Mouse (Mus musculus) layer of hippocampus, adult 8-10 months (tissue): ENCODE data around the gene Map2k7. TPM values are rescaled to one million over a fixed set of nuclear protein-coding genes. Genes with fewer than 3 reads are reported as not detected.

Source experiments
- DNase-seq, 2 experiments: peaks; one replicate each; pipeline ENCODE4 v3.0.0; 2022; ENCODE audit warnings: low spot score in 2 of 2
- total RNA-seq, 4 experiments: library from RNA; stranded (reverse); gene quantifications; 2 replicates each; pipeline ENCODE4 v1.2.4; 2022

Gene Map2k7
- total RNA-seq = 100 to 1,000 TPM in 3 of 4 experiments, 10 to 100 TPM in 1; 99.3 to 117 (median 110) TPM

DNA sequence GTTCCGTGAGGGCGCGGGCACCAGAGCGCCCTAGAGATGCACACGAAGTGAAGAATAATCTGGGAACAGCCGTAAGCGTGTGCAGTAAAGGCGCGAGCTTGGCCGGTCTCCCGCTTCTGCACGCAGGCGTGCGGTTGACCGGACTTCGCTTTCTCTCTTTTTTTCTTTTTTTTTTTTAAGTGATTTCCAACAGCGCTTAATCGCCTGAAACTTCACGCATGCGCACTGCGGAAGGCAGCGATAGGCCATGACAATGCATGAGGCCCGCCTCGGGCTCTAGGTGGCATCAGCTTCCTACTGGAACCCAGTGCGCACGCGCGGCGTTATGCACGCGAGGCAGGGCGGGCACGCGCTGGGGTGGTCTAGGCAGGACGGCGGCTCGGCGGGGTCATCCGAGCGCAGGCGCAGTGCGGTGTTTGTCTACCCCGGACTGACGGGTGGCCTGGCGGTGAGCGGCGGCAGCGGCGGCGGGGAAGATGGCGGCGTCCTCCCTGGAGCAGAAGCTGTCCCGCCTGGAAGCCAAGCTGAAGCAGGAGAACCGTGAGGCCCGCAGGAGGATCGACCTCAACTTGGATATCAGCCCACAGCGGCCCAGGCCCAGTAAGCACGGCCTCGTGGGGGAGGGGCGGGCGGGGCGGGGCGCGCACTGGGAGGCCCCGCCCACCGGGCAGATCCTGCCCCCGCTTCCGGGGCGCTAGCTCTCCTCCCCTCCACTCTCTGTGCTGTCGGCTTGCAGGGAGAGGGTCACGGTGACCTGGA is at the start of gene Map2k7, which contains the start of gene Gm49320:
TSS of gene Map2k7 (plus strand) at position 307 of the 759 bp plus-strand sequence.
TSS of gene Gm49320 (plus strand) at position 432 of the 759 bp plus-strand sequence.
- peak; percentile 100 for DNase-seq

DNA sequence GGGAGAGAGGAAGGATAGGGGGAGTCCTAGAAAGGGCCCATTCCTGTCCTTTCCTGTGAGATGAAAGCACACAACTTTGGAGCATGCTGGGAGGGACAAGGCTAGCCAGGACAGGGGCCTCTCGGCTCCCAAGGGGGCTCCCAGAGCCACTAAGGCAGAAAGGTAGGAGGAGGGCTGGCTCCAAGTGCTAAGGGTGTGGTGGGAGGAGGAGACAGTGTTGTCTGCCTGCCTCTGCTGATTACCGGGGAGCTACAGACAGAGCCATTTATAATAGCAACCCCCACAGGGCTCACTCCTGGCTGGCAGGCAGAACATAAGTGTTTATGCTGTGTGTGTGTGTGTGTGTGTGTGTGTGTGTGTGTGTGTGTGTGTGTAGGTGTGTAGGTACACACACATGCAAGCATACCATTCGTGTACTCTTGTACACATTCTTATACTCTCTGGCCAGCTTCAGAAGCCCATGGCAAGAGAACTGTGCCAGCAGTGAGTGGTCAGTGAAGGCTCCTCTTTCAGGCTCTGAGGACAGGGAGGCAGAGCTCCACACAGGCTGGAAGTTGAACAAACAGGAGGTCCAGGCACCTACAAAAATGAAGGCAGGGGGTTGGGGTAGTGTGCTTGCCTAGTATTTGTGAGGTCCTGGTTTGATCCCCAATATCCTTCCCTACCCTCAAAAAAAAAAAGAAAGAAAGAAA is 49.4 kb upstream of the Map2k7 start:
- no peak for DNase-seq

DNA sequence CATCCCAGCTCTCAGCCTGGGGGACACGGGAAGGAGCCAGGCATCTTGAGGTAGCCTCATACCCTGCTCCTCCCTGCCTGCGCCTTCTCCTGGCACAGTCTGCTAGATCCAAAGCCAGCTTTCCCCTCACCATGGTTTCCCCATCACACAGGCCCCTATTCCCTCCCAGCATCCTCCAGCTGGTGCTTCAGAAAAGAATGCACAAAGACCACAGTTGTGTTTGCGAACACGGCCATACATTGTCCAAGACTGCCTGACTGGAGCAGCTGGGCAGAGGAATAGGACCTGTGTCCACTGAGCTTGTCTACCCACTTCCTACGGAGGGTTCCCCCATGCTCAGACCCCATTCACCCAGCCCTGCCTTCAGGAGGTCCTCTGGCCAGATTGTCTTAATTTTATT is 46.2 kb upstream of the Map2k7 start:
- peak; percentile 64 to 73 for DNase-seq

DNA sequence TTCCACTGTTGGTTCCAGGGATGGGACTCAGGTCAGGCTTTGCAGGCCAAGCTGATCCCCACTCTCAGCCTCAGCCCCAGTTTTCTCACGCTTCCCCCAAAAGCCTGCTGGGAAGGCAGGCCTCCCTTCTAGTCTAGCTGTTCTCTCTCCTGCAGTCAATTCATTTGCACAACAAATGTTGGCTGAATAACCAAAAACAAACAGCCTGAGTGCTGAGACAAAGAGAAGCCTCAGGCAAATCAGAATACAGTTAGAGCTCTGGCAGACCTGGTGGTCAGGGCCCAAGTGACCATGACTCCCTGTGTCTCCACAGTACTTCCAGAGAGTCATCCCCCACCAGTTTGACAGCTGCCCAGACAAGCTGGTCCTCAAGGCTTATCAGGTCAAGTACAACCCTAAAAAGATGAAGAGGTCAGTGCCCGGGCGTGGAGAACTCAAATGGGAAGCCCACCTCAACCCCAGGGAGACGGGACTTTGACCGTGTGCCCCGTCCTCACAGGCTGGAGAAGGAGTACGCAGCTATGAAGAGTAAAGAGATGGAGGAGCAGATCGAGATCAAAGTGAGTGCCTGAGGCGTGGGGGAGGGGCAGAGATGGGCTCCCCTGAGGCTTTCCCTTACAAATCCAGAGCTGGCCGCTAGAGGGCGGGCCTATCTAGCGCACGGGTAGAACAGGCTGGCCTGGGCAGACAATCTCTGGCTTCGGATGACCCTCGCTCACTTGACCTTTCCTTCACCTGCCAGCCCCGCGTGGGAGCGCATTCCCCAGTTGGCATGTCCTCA is 45.5 kb upstream of the Map2k7 start:
- peak; percentile 85 to 93 for DNase-seq

DNA sequence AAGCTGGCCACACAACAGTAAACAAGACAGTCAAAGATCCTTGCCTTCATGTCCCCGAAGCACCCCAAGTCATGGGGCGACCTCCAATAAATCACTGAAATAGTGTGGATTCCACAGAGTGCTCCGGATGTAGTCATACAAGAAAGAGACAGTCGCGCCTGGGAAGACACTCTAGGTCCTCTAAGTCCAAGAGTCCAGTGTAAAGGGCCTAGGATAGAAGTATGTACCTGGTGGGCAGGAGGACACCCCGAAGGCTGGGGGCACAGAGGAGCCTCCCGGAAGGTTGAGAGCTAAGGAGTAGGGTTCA is 45.0 kb upstream of the Map2k7 start:
- DNase-seq = no peak

DNA sequence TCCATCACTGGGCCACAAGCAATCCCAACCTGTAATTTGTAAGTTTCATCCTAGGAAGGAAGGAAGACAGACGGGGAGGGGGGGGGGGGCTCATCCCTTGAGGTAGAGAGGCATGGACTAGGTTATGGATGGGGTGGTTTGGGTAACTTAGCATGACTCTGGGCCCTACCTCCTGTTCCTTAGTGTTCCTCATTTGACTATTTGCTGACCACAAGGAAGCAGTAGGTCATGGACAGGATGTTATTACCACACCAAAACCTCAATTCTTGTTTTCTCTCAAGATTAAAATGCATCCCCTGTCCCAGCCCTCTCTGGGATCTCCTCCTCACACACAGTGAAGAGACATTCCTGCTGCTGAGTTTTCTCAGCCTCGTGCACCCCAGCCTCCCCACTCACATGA is 37.2 kb upstream of the Map2k7 start:
- no peak for DNase-seq

DNA sequence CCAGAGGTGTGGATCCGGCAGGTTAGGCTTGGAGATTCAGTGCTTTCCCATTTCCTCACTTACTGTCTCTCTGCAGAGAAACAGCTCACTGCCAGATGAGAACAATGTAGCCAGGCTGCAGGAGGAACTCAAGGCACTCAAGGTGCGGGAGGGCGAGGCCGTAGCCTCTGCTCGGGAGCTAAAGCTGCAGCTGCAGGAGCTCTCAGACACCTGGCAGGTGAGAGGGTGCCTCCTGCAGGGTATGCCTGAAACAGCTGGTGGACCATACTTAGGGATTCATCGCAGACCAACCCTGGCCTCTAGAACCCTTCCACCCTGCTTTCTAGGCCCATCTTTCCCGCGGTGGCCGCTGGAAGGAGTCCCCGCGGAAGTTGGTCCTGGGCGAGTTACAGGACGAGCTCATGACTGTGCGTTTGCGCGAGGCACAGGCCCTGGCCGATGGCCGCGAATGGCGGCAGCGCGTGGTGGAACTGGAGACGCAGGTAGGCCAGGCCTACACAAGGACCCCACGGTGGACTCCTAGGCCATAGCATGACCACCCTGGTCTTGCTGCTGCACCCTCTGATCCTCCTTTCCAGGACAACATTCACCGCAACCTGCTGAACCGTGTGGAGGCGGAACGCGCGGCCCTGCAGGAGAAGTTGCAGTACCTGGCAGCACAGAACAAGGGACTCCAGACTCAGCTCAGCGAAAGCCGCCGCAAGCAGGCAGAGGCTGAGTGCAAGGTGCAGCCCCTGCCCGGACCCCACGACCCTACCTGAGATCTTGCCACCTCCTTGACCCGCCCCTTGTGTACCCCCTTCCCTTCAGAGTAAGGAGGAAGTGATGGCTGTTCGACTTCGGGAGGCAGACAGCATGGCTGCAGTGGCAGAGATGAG is 33.1 kb upstream of the Map2k7 start:
- no peak for DNase-seq

DNA sequence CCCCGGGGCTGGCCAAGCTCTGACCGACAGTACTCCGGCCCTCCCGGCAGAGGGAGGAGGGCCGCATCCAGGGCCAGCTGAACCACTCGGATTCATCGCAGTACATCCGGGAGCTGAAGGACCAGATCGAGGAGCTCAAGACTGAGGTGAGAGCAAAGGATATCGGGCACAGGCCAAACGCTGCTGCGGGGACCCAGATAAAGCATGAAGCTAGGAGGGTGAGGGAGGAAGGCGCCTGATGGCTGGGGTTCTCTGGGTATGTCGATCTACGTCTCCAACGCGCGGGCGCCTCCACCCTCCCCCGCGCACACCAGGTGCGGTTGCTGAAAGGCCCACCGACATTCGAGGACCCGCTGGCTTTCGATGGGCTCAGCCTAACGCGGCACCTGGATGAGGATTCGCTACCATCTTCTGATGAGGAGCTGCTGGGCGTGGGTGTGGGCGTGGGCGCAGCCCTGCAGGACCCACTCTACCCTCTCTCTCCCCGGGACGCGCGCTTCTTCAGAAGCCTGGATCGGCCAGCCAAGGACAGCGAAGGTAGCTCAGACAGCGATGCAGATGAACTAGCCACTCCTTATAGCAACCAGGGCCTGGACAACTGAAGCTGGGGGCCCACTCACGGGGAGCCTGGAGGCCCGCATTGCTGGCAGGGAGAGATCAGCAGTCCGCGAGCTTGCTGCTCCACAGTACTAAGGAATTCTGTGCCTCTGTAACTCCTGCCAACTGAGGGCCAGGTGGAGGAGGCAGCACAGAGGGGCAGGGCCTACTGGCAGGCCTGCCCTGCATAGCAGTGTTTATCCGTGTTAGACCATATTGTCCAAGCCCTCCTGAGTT is 32.1 kb upstream of the Map2k7 start:
- DNase-seq = peak in 1 of 2 experiments; percentile 38

DNA sequence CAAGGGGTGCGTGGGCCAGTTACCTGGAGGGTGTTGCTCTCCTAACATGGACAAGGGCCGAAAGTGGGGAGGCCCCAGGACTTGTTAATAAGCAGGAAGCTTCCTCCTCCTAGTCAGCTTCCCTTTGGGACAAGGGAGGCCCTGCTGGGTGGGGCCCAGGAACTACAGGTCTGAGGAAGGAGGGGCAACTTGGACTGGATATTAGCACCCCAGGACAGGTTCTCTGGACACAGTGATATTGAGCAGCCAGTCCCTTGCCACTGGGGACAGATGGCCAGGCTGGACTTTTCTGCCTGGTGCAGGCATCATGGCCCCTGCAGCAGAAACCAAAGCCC is 31.6 kb upstream of the Map2k7 start:
- DNase-seq = no peak

DNA sequence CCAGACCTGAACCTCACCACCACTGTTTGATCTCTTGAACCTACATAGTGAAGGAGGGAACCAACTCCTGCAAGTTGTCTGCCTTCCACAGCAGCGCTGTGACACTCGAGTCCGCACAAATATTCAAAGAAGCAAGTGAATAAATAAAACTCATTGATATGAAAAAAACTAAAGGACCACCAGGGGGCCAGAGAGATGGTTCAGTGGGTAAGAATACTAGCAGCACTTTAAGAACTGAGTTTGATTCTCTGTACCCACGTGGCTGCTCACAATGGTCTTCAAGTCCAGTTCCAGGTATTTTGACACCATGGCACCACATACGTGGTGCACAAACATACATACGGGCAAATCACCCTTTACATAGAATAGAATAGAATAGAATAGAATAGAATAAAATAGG is 27.4 kb upstream of the Map2k7 start:
- no peak for DNase-seq

DNA sequence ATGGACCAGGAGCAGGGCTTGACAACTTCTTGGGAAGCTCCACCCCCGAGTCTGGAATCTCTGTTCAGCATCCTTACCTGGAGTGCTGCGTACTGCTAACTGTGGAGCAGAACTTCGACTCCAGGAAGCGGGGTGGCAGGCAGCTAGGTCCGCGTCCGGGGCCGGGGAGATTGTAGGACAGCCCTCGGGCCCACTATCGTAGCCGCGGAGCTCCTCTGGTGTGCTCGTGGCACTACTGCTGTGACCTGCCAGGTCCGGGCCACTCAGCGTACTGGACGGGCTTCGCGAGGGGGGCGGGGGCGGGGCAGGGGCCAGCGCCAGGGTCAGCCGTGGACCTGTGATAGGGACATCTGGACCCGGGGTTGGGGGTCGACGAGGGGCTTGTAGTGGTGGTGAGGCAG is 25.7 kb upstream of the Map2k7 start:
- no peak for DNase-seq

DNA sequence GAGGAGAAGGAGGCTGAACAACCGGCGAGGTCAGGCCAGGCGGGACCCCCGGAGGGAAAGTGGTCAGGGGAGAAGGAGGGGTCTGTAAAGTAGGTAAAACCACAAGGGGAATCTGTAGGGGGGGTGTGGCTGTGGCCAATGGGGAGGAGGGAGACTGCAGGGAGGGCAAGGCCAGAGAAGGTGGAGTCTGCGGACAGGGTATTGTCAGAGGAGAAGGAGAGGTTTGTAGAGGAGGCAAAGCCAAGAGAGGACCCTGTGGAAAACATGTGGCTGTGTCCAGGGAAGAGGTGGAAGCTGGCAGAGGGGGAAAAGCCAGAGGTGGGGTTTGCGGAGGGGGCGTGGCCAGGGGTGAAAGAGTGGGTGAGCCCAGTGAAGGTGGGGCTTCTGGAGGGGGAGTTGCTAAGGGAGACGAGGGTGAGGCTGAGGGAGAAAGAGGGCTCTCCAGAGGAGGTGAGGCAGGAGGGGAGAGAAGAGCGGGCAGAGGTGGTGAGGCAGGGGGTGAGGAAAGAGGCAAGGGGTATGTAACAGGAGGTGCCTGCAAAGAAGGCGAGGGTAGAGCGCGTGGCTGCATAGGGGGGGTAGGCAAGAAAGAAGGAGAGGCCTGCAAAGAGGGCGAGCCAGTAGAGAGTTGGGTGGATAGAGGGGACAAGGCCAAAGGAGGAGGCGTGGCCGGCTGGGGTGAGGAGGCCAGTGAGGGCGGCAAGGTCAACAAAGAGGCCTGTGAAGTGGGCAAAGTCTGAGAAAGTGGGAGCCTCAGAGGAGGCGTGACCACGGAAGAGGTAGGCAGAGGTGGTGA is 25.1 kb upstream of the Map2k7 start:
- DNase-seq = no peak

DNA sequence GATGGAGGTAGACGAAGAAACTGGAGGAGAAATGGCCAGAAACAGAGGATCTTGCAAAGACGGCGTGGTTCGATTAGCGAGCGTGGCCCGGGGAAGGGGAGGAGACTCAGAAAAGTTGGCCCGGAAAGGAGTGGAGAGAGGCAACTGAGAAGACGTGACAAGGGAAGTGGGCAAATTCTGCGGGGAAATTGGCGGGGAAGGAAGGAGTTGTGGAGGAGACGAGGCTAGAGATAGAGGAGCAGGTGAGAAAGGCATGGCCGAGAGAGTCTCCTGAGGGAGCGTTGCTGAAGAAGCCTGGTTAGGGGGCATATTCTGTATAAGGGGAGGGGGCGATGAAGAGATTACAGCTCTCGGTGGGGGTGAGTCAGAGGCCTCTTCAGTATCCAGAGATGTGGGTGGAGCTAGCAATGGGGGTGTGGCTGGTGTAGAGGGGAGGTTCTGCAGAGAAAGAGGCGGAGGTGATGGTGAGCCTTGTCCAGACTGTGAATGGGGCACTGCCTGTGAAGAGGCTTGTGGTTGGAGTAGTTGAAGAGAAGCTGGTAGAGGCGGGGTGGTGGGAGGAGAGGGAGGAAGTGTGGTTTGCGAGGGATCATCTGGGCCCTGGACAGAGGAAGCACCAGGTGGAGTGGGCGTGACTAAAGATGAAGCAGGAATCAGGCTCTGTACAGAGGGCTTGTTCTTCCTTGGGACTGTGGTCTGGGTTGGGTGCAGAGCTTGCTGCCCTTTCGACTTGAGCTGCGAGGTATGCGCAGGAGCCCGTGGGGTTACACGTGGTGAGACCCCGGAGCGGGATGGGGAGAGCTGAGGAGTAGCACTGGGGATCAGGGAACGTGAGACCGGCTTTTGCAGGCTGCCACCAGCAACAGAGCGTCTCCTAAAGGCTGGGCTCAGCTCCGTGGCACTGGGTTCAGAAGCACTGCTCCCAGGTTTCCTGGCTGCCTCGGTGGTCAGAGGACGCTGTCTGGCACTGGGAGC is 24.2 kb upstream of the Map2k7 start:
- no peak for DNase-seq

DNA sequence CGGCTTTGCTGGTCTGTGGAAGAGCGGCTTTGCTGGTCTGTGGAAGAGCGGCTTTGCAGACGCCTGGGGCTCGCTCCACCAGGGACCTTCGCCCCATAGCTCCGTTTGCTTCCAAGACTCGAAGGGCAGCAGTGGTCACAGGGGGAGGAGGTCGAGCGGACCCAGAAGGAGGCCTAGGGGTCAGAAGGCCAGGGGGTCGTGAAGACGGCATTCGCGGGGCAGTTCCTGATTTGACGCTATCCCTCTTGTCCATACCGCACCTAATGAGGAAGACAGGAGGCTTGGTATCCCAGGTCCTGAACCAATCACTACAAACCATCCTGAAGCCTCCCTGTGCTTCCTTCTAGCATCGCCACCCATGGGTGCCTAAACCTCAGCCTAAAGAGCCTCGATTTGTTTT is 22.2 kb upstream of the Map2k7 start:
- DNase-seq = no peak

DNA sequence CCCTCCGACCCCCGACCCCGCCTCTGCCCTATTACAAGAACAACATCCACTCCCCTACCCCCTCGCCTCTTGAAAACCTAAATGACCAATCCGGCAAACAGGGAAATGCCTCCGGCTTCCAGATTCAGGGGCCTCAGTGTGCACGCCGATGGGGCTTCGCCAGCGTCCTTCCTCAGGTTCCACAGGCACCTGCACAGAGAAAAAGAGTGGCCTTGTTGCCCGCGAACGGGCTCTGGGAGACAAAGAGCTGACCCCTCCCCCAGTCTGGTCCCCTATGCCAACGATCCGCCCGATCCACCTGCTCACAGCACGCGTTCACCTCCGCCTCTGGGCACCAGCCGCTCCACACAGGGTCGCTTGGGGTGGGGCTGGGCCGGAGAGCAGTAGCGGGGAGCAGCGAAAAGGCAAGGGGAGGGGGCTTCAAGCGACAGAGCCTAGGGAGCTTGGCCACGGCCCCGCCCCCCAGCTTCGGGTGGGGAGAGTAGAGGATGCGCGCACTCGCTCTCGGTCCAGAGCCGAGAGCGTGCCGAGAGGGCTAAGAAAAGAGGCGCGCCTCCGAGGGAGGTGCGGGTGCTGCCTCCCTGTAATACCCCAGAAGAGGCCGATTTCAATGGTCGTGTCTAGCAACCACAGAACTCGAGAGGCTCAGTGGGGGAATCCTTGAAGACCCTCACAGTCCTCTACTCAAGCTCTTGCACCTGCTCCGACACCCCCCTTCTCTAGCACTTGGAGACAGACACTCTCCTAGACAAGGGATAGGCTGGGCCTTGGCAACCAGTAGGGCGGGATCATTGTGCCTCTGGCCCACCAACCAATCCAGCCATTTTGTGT is 21.5 kb upstream of the Map2k7 start, which contains the start of gene Prr36:
TSS of gene Prr36 (minus strand) at position 669 of the 831 bp plus-strand sequence.
- DNase-seq = peak; percentile 54 to 57

DNA sequence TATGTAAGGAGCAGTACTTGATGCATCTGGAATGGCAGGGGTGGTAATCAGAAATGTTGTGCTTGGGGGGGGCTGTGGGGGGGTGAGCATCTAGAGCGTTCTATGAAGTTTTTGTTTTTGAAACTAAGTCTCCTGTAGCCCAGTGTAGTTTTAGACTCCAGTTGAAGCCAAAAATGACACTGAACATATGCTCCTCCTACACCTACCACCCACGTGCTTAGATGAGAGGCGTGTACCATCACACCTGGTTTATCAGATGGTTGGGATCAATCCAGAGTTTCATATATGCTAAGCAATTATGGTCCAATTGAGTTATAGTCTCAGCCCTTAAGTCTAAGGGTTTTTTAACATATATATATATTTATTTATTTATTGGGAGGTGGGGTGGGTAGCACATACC is 18.9 kb upstream of the Map2k7 start:
- no peak for DNase-seq

DNA sequence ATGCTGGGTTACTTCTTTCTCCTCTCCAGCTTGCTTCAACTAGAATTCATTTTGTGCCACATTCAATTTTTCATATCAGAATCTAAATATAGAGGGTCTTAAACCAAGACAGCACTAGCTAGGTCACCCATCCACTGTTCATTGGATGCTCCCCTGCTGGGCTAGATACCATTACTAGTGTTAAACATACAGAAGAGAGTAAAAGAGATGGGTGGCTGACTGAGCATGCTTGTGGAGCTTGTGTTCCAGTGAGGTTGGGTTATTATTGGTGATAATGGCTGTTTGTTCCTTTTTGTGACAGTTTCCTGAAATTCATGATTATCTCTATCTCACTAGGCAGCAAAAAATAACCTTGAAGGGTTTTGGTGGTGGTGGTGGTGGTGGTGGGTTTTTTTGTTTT is 16.5 kb upstream of the Map2k7 start:
- DNase-seq = no peak
